Comparison of ENCODE assay signal across 22 mouse cellular contexts in genomic region chr13:94261624-94262023, GRCm38 (mm10). TPM values are rescaled to one million over a fixed set of nuclear protein-coding genes. Genes with fewer than 3 reads are reported as not detected.
DNase-seq lines count a peak whose midpoint lies in the region; ATAC-seq and TF ChIP-seq lines count a peak whose summit lies in the region.
"Had no signal": no experiment of that assay in that cellular context is flagged by ENCODE, and none has a peak within 500 bp of the region (broad histone marks: within the 10 kb centered on the region; RNA-seq: fewer than 3 reads in every experiment).

No protein-coding gene starts in this region.

- peak; percentile 75; the same call in 1 of the 2 replicates for ATAC-seq in cerebellum, adult (ENCODE audit: insufficient number of reproducible peaks, low FRiP score, low TSS enrichment)
- no peak for ATAC-seq in midbrain, postnatal 0 days (ENCODE audit: low FRiP score)
- no peak for ATAC-seq in midbrain, embryonic 15.5 days (replicated peaks)
- ATAC-seq in limb, embryonic 14.5 days (ENCODE audit: low FRiP score, low read depth), result no peak
- ATAC-seq: forebrain, postnatal 0 days; hindbrain, postnatal 0 days had no signal

- H3K4me2 ChIP-seq in midbrain, postnatal 0 days (ENCODE audit: low read depth, low read length, poor library complexity, severe bottlenecking), result no peak overlapping the region
- no peak overlapping the region for H3K4me2 ChIP-seq in midbrain, embryonic 15.5 days
- no peak overlapping the region for H3K4me2 ChIP-seq in limb, embryonic 14.5 days (replicated peaks; ENCODE audit: low read depth, low read length, severe bottlenecking)
- H3K4me2 ChIP-seq: embryonic facial prominence, embryonic 13.5 days; heart, embryonic 12.5 days; neural tube, embryonic 13.5 days had no signal

- H3K36me3 ChIP-seq in midbrain, postnatal 0 days (ENCODE audit: insufficient read depth, low read length), result no peaks in the 10 kb centered on the region
- H3K36me3 ChIP-seq in midbrain, embryonic 15.5 days (replicated peaks), result no peaks in the 10 kb centered on the region
- H3K36me3 ChIP-seq in limb, embryonic 14.5 days (ENCODE audit: control insufficient read depth, insufficient read depth, low read length), result no peaks in the 10 kb centered on the region
- H3K36me3 ChIP-seq: embryonic facial prominence, embryonic 13.5 days; heart, embryonic 12.5 days; midbrain, embryonic 10.5 days; neural tube, embryonic 13.5 days had no signal

- 0 out of 2 replicates have a peak, but pooled peaks cover 4% of the 10 kb centered on the region for H3K4me1 ChIP-seq in midbrain, postnatal 0 days (ENCODE audit: insufficient read depth, low read length)
- peaks cover 11% of the 10 kb centered on the region for H3K4me1 ChIP-seq in midbrain, embryonic 15.5 days
- peaks cover 8% of the 10 kb centered on the region; the same call in 1 of the 2 replicates for H3K4me1 ChIP-seq in limb, embryonic 14.5 days (ENCODE audit: control insufficient read depth, insufficient read depth, low read length)
- H3K4me1 ChIP-seq: midbrain, embryonic 10.5 days had no signal

- no peak for DNase-seq in cerebellum, postnatal 4 days (ENCODE audit: low spot score in 2 of 2)
- peak; percentile 28 for DNase-seq in midbrain, postnatal 0 days (ENCODE audit: low spot score)
- DNase-seq in limb, embryonic 14.5 days (ENCODE audit: low spot score), result no peak
- no peak for DNase-seq in T-cell, adult 2 months (ENCODE audit: low spot score)
- DNase-seq in right cerebral cortex, adult 2 months (ENCODE audit: low spot score in 2 of 2), result no peak
- DNase-seq in frontal cortex, postnatal 25 days (ENCODE audit: low spot score in 2 of 2), result no peak
- DNase-seq: forebrain, postnatal 0 days; gastrocnemius, postnatal 25 days; kidney, adult 18-20 months; kidney, postnatal 10 days; right cerebral cortex, postnatal 25 days; thymus, postnatal 4 days had no signal

- no peak overlapping the region for H3K27ac ChIP-seq in midbrain, postnatal 0 days (ENCODE audit: low read depth, low read length)
- H3K27ac ChIP-seq in midbrain, embryonic 15.5 days, result no peak overlapping the region
- 0 out of 2 replicates have a peak overlapping the region, but pooled peaks have one; percentile 13 for H3K27ac ChIP-seq in limb, embryonic 14.5 days (replicated peaks; ENCODE audit: low read depth, low read length)
- H3K27ac ChIP-seq: embryonic facial prominence, embryonic 13.5 days; hindbrain, postnatal 0 days; left cerebral cortex, adult 2 months; midbrain, embryonic 10.5 days; neural tube, embryonic 13.5 days had no signal

- H3K4me3 ChIP-seq in midbrain, postnatal 0 days (ENCODE audit: low read depth, low read length), result no peak overlapping the region
- no peak overlapping the region for H3K4me3 ChIP-seq in midbrain, embryonic 15.5 days
- no peak overlapping the region for H3K4me3 ChIP-seq in limb, embryonic 14.5 days (replicated peaks; ENCODE audit: low read length)
- H3K4me3 ChIP-seq: embryonic facial prominence, embryonic 13.5 days; heart, embryonic 12.5 days; left cerebral cortex, adult 2 months; midbrain, embryonic 10.5 days; neural tube, embryonic 13.5 days had no signal

- no peak overlapping the region for H3K9ac ChIP-seq in midbrain, postnatal 0 days (replicated peaks; ENCODE audit: low read length, poor library complexity, severe bottlenecking)
- no peak overlapping the region for H3K9ac ChIP-seq in midbrain, embryonic 15.5 days
- H3K9ac ChIP-seq in limb, embryonic 14.5 days (ENCODE audit: low read depth, low read length, severe bottlenecking), result no peak overlapping the region
- H3K9ac ChIP-seq: embryonic facial prominence, embryonic 13.5 days; forebrain, postnatal 0 days; heart, embryonic 12.5 days; liver, embryonic 14.5 days; neural tube, embryonic 13.5 days had no signal

- TF ChIP-seq POLR2A in limb, embryonic 14.5 days (IDR thresholded peaks at IDR 0.05; ENCODE audit: borderline replicate concordance, extremely low read depth, insufficient read depth, insufficient read length), result no peak

- 79% methylated on average over 6 of the region's 6 CpGs for WGBS in midbrain, postnatal 0 days
- WGBS in midbrain, embryonic 15.5 days, result 84% methylated on average over 6 of the region's 6 CpGs
- WGBS in limb, embryonic 14.5 days, result 22% methylated on average over 6 of the region's 6 CpGs

- no peaks in the 10 kb centered on the region for H3K9me3 ChIP-seq in midbrain, postnatal 0 days (ENCODE audit: low read length)
- H3K9me3 ChIP-seq in midbrain, embryonic 15.5 days, result no peaks in the 10 kb centered on the region
- no peaks in the 10 kb centered on the region for H3K9me3 ChIP-seq in limb, embryonic 14.5 days (ENCODE audit: control insufficient read depth, low read length)
- H3K9me3 ChIP-seq: embryonic facial prominence, embryonic 13.5 days; heart, embryonic 12.5 days; midbrain, embryonic 10.5 days; neural tube, embryonic 13.5 days had no signal

- TF ChIP-seq CTCF in midbrain, postnatal 0 days (IDR thresholded peaks at IDR 0.05), result no peak

- no peaks in the 10 kb centered on the region for H3K27me3 ChIP-seq in midbrain, postnatal 0 days (ENCODE audit: insufficient read depth, low read length)
- no peaks in the 10 kb centered on the region for H3K27me3 ChIP-seq in midbrain, embryonic 15.5 days (replicated peaks)
- H3K27me3 ChIP-seq in limb, embryonic 14.5 days (ENCODE audit: control insufficient read depth, insufficient read depth, low read length), result no peaks in the 10 kb centered on the region
- H3K27me3 ChIP-seq: embryonic facial prominence, embryonic 13.5 days; heart, embryonic 12.5 days; neural tube, embryonic 13.5 days had no signal

RNA-seq across cellular contexts. Expression of gene Scamp1, which starts 24.0 kb away (rescaled TPM):
- 124 and 162 TPM in 2 replicates for total RNA-seq in midbrain, postnatal 0 days (2014; rRNA removed)
- polyA plus RNA-seq in midbrain, postnatal 0 days (2015; fragmentation: Nextera tagmentation; extraction: Ambion mirVana), result 161 and 166 TPM in 2 replicates
- 175 and 192 TPM in 2 replicates for polyA plus RNA-seq in midbrain, embryonic 15.5 days (2015; fragmentation: Nextera tagmentation; extraction: Ambion mirVana)
- polyA plus RNA-seq in limb, embryonic 14.5 days (2012; rRNA removed), result 19.5 and 22.7 TPM in 2 replicates
- polyA plus RNA-seq in limb, embryonic 14.5 days (2014; fragmentation: Nextera tagmentation; extraction: Ambion mirVana), result 26.1 and 27.3 TPM in 2 replicates
- total RNA-seq: MEL had no signal
